Comparison of ENCODE assay signal across 8 mouse cellular contexts in the genomic region with DNA sequence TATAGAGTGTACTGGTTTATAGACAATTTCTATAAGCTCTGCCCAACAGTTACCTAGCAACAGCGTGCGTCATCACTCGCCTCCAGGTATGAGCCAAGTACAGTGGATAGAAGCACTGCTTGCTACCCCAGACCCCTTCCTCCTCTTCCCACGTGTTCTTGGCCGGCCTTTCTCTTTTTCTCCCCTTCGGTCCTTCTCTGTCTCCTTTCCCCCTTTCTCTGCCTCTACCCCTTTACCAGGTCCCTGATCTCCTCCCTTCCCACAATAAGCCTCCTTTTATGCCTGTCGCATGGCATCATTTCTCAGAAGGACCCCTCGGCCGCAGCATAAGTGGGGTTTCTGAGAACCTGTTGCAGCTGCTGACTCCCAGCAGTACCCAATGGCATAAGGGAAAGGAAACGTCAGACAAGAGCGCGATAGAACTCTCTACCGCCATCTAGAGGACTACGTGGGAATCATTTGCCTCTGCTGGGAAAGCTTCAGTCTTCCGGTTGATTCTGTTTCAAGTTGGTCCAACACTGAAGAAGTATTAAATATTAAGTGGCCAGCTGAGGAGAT. TPM values are rescaled to one million over a fixed set of nuclear protein-coding genes. Genes with fewer than 3 reads are reported as not detected.
A peak's percentile ranks its signal among the peaks of the same experiment; 100 is the strongest.
DNase-seq lines count a peak whose midpoint lies in the region; ATAC-seq and TF ChIP-seq lines count a peak whose summit lies in the region.

No protein-coding gene starts in this region.

- H3K9me3 ChIP-seq in embryonic facial prominence, embryonic 15.5 days (replicated peaks) = no peaks in the 10 kb centered on the region
- H3K9me3 ChIP-seq in heart, embryonic 11.5 days (replicated peaks; ENCODE audit: control insufficient read depth, low read length) = no peaks in the 10 kb centered on the region
- no peaks in the 10 kb centered on the region for H3K9me3 ChIP-seq in kidney, postnatal 0 days (replicated peaks; ENCODE audit: low read length)
- H3K9me3 ChIP-seq in stomach, embryonic 16.5 days (replicated peaks; ENCODE audit: control insufficient read depth, low read length) = no peaks in the 10 kb centered on the region

- peak; percentile 58 to 73 for DNase-seq in adrenal gland, postnatal 36 days
- peak; percentile 96 for DNase-seq in kidney, postnatal 0 days (ENCODE audit: low spot score)
- peak; percentile 72 for DNase-seq in liver

- peaks cover 21% of the 10 kb centered on the region for H3K4me1 ChIP-seq in embryonic facial prominence, embryonic 15.5 days
- peaks cover 16% of the 10 kb centered on the region; the same call in 1 of the 2 replicates for H3K4me1 ChIP-seq in heart, embryonic 11.5 days (ENCODE audit: control insufficient read depth, insufficient read depth, low read length)
- H3K4me1 ChIP-seq in kidney, postnatal 0 days (replicated peaks; ENCODE audit: insufficient read depth, low read length) = peaks cover 12% of the 10 kb centered on the region
- H3K4me1 ChIP-seq in stomach, embryonic 16.5 days (ENCODE audit: control insufficient read depth, insufficient read depth, low read length) = peaks cover 11% of the 10 kb centered on the region

- 0 out of 2 replicates have a peak overlapping the region, but pooled peaks have one; percentile 10 for H3K9ac ChIP-seq in embryonic facial prominence, embryonic 15.5 days
- peak overlapping the region; percentile 43; the same call in 1 of the 2 replicates for H3K9ac ChIP-seq in heart, embryonic 11.5 days (ENCODE audit: low read depth, low read length)
- no peak overlapping the region for H3K9ac ChIP-seq in kidney, postnatal 0 days (ENCODE audit: low read depth, low read length)
- 0 out of 2 replicates have a peak overlapping the region, but pooled peaks have one; percentile 28 for H3K9ac ChIP-seq in stomach, embryonic 16.5 days (ENCODE audit: low read length)

- H3K27ac ChIP-seq in embryonic facial prominence, embryonic 15.5 days (replicated peaks) = no peak overlapping the region
- H3K27ac ChIP-seq in heart, embryonic 11.5 days (ENCODE audit: low read depth, low read length) = no peak overlapping the region
- H3K27ac ChIP-seq in kidney, postnatal 0 days = no peak overlapping the region
- no peak overlapping the region for H3K27ac ChIP-seq in stomach, embryonic 16.5 days (ENCODE audit: low read length)

- ATAC-seq in CD4-positive, CD25-positive, alpha-beta regulatory T cell, adult 4 months = peak; percentile 93
- ATAC-seq in embryonic facial prominence, embryonic 15.5 days (ENCODE audit: insufficient number of reproducible peaks, low FRiP score, low TSS enrichment, low read depth) = no peak
- ATAC-seq in heart, embryonic 11.5 days (replicated peaks; ENCODE audit: insufficient number of reproducible peaks, low FRiP score, low TSS enrichment) = no peak
- ATAC-seq in kidney, postnatal 0 days (replicated peaks; ENCODE audit: low FRiP score, low read depth) = no peak
- ATAC-seq in monocyte, adult 5-6 weeks (replicated peaks; ENCODE audit: insufficient number of reproducible peaks, low FRiP score, low TSS enrichment, poor library complexity, severe bottlenecking) = peak; percentile 87
- no peak; the same call in 1 of the 2 replicates for ATAC-seq in stomach, embryonic 16.5 days (ENCODE audit: insufficient read depth, low FRiP score)

- H3K36me3 ChIP-seq in embryonic facial prominence, embryonic 15.5 days = no peaks in the 10 kb centered on the region
- H3K36me3 ChIP-seq in heart, embryonic 11.5 days (ENCODE audit: control insufficient read depth, insufficient read depth, low read length) = no peaks in the 10 kb centered on the region
- no peaks in the 10 kb centered on the region for H3K36me3 ChIP-seq in kidney, postnatal 0 days (ENCODE audit: insufficient read depth, low read length)
- H3K36me3 ChIP-seq in stomach, embryonic 16.5 days (ENCODE audit: control insufficient read depth, insufficient read depth, low read length) = no peaks in the 10 kb centered on the region

- peak overlapping the region; percentile 13 for H3K4me3 ChIP-seq in embryonic facial prominence, embryonic 15.5 days (replicated peaks)
- peak overlapping the region; percentile 1; the same call in 1 of the 2 replicates for H3K4me3 ChIP-seq in heart, embryonic 11.5 days (ENCODE audit: low read depth, low read length)
- H3K4me3 ChIP-seq in kidney, postnatal 0 days (replicated peaks; ENCODE audit: low read depth, low read length) = no peak overlapping the region
- no peak overlapping the region; the same call in 1 of the 2 replicates for H3K4me3 ChIP-seq in stomach, embryonic 16.5 days (replicated peaks; ENCODE audit: low read length)

- TF ChIP-seq CTCF in kidney, postnatal 0 days (IDR thresholded peaks at IDR 0.05; ENCODE audit: low read depth) = peak; percentile 96

- no peaks in the 10 kb centered on the region for H3K27me3 ChIP-seq in embryonic facial prominence, embryonic 15.5 days
- H3K27me3 ChIP-seq in heart, embryonic 11.5 days (ENCODE audit: control insufficient read depth, insufficient read depth, low read length) = no peaks in the 10 kb centered on the region
- H3K27me3 ChIP-seq in kidney, postnatal 0 days (ENCODE audit: insufficient read depth, low read length) = no peaks in the 10 kb centered on the region
- no peaks in the 10 kb centered on the region for H3K27me3 ChIP-seq in stomach, embryonic 16.5 days (ENCODE audit: control insufficient read depth, insufficient read depth, low read length)

- H3K4me2 ChIP-seq in embryonic facial prominence, embryonic 15.5 days (replicated peaks) = peak overlapping the region; percentile 40
- peak overlapping the region; percentile 47 for H3K4me2 ChIP-seq in heart, embryonic 11.5 days
- no peak overlapping the region for H3K4me2 ChIP-seq in kidney, postnatal 0 days (ENCODE audit: low read length)
- H3K4me2 ChIP-seq in stomach, embryonic 16.5 days (ENCODE audit: low read depth, low read length) = peak overlapping the region; percentile 38

- 22% methylated on average over 15 of the region's 15 CpGs for WGBS in embryonic facial prominence, embryonic 15.5 days
- WGBS in heart, embryonic 11.5 days (ENCODE audit: insufficient replicate concordance) = 23% methylated on average over 15 of the region's 15 CpGs
- WGBS in kidney, postnatal 0 days = 29% methylated on average over 15 of the region's 15 CpGs
- 25% methylated on average over 15 of the region's 15 CpGs for WGBS in stomach, embryonic 16.5 days

RNA-seq across cellular contexts. Expression of a gene that starts 24.8 kb away (rescaled TPM):
- not detected for polyA plus RNA-seq in CD4-positive, CD25-positive, alpha-beta regulatory T cell, adult 4 months (2017; shearing (Covaris generic))
- total RNA-seq in adrenal gland, postnatal 36 days (2021) = not detected
- 29.9 and 41.1 TPM in 2 replicates for polyA plus RNA-seq in embryonic facial prominence, embryonic 15.5 days (2015; fragmentation: Nextera tagmentation; extraction: Ambion mirVana)
- 1.4 TPM in 1 of 2 replicates, not detected in the other for polyA plus RNA-seq in heart, embryonic 11.5 days (2014; fragmentation: Nextera tagmentation; extraction: Ambion mirVana)
- polyA plus RNA-seq in kidney, postnatal 0 days (2015; fragmentation: Nextera tagmentation; extraction: Ambion mirVana) = 16.7 and 18.4 TPM in 2 replicates
- not detected in 3 replicates for total RNA-seq in monocyte, adult 5-6 weeks (2017)
- 0.67 and 3.5 TPM in 2 replicates for polyA plus RNA-seq in stomach, embryonic 16.5 days (2015; fragmentation: Nextera tagmentation; extraction: Ambion mirVana)

RNA-seq across cellular contexts. Expression of a gene that starts 27.2 kb away (rescaled TPM):
- polyA plus RNA-seq in CD4-positive, CD25-positive, alpha-beta regulatory T cell, adult 4 months (2017; shearing (Covaris generic)) = 100 to 1,000 TPM in 1 of 2 experiments, 10 to 100 TPM in 1; 88.0 to 154 TPM
- total RNA-seq in adrenal gland, postnatal 36 days (2021) = 100 to 1,000 TPM; 132 to 137 TPM
- 92.7 and 99.7 TPM in 2 replicates for polyA plus RNA-seq in embryonic facial prominence, embryonic 15.5 days (2015; fragmentation: Nextera tagmentation; extraction: Ambion mirVana)
- 52.7 and 61.2 TPM in 2 replicates for polyA plus RNA-seq in heart, embryonic 11.5 days (2014; fragmentation: Nextera tagmentation; extraction: Ambion mirVana)
- polyA plus RNA-seq in kidney, postnatal 0 days (2015; fragmentation: Nextera tagmentation; extraction: Ambion mirVana) = 93.6 and 101 TPM in 2 replicates
- 34.4 to 64.6 TPM (median 37.8 TPM) in 3 replicates for total RNA-seq in monocyte, adult 5-6 weeks (2017)
- polyA plus RNA-seq in stomach, embryonic 16.5 days (2015; fragmentation: Nextera tagmentation; extraction: Ambion mirVana) = 85.3 and 90.0 TPM in 2 replicates

RNA-seq across cellular contexts. Expression of a gene that starts 32.5 kb away (rescaled TPM):
- 1 to 10 TPM; 1.9 to 2.4 TPM for polyA plus RNA-seq in CD4-positive, CD25-positive, alpha-beta regulatory T cell, adult 4 months (2017; shearing (Covaris generic))
- total RNA-seq in adrenal gland, postnatal 36 days (2021) = not detected
- 0.71 and 0.77 TPM in 2 replicates for polyA plus RNA-seq in embryonic facial prominence, embryonic 15.5 days (2015; fragmentation: Nextera tagmentation; extraction: Ambion mirVana)
- polyA plus RNA-seq in heart, embryonic 11.5 days (2014; fragmentation: Nextera tagmentation; extraction: Ambion mirVana) = 0.32 and 0.52 TPM in 2 replicates
- polyA plus RNA-seq in kidney, postnatal 0 days (2015; fragmentation: Nextera tagmentation; extraction: Ambion mirVana) = 0.17 TPM in 1 of 2 replicates, not detected in the other
- 0.68 TPM in 1 of 3 replicates, not detected in the others for total RNA-seq in monocyte, adult 5-6 weeks (2017)
- polyA plus RNA-seq in stomach, embryonic 16.5 days (2015; fragmentation: Nextera tagmentation; extraction: Ambion mirVana) = 0.36 and 0.45 TPM in 2 replicates

RNA-seq across cellular contexts. Expression of a gene that starts 53.6 kb away (rescaled TPM):
- polyA plus RNA-seq in CD4-positive, CD25-positive, alpha-beta regulatory T cell, adult 4 months (2017; shearing (Covaris generic)) = 1,000 to 10,000 TPM; 1,172 to 1,222 TPM
- 1,000 to 10,000 TPM; 1,888 to 2,360 TPM for total RNA-seq in adrenal gland, postnatal 36 days (2021)
- polyA plus RNA-seq in embryonic facial prominence, embryonic 15.5 days (2015; fragmentation: Nextera tagmentation; extraction: Ambion mirVana) = 1,563 and 1,577 TPM in 2 replicates
- 1,458 and 1,495 TPM in 2 replicates for polyA plus RNA-seq in heart, embryonic 11.5 days (2014; fragmentation: Nextera tagmentation; extraction: Ambion mirVana)
- 1,330 and 1,432 TPM in 2 replicates for polyA plus RNA-seq in kidney, postnatal 0 days (2015; fragmentation: Nextera tagmentation; extraction: Ambion mirVana)
- 826 to 1,618 TPM (median 1,101 TPM) in 3 replicates for total RNA-seq in monocyte, adult 5-6 weeks (2017)
- polyA plus RNA-seq in stomach, embryonic 16.5 days (2015; fragmentation: Nextera tagmentation; extraction: Ambion mirVana) = 1,400 and 1,468 TPM in 2 replicates

RNA-seq across cellular contexts. Expression of a gene that starts 59.5 kb away (rescaled TPM):
- 10 to 100 TPM; 91.5 to 92.9 TPM for polyA plus RNA-seq in CD4-positive, CD25-positive, alpha-beta regulatory T cell, adult 4 months (2017; shearing (Covaris generic))
- 100 to 1,000 TPM; 115 to 118 TPM for total RNA-seq in adrenal gland, postnatal 36 days (2021)
- 157 and 165 TPM in 2 replicates for polyA plus RNA-seq in embryonic facial prominence, embryonic 15.5 days (2015; fragmentation: Nextera tagmentation; extraction: Ambion mirVana)
- polyA plus RNA-seq in heart, embryonic 11.5 days (2014; fragmentation: Nextera tagmentation; extraction: Ambion mirVana) = 131 and 135 TPM in 2 replicates
- 148 and 160 TPM in 2 replicates for polyA plus RNA-seq in kidney, postnatal 0 days (2015; fragmentation: Nextera tagmentation; extraction: Ambion mirVana)
- total RNA-seq in monocyte, adult 5-6 weeks (2017) = 7.8 to 26.8 TPM (median 18.1 TPM) in 3 replicates
- polyA plus RNA-seq in stomach, embryonic 16.5 days (2015; fragmentation: Nextera tagmentation; extraction: Ambion mirVana) = 142 and 152 TPM in 2 replicates

Comparison
In these comparisons a context has a peak if more than half of its experiments do, and no peak if none do; other contexts are left out.
1. ATAC-seq: peak in CD4-positive, CD25-positive, alpha-beta regulatory T cell, adult 4 months (single experiment) and monocyte, adult 5-6 weeks (single experiment); none in embryonic facial prominence, embryonic 15.5 days (single experiment), heart, embryonic 11.5 days (single experiment), kidney, postnatal 0 days (single experiment) and stomach, embryonic 16.5 days (single experiment).
2. H3K4me3 ChIP-seq: peak in embryonic facial prominence, embryonic 15.5 days (single experiment) and heart, embryonic 11.5 days (single experiment); none in kidney, postnatal 0 days (single experiment) and stomach, embryonic 16.5 days (single experiment).
3. Peak in every context shown above with its lines, with median percentiles within 50 percentile points of each other: DNase-seq.